Mouse (Mus musculus): ENCODE results near the gene Sirt4. TPM values are rescaled to one million over a fixed set of nuclear protein-coding genes. Genes with fewer than 3 reads are reported as not detected.
A peak's percentile ranks its signal among the peaks of the same experiment; 100 is the strongest.
"Not testable (repeated sequence)": the region's sequence is repeated elsewhere in the genome, so short reads cannot be mapped to it uniquely, and the experiment has no call there.

Sirt4 gene
- total and polyA plus RNA-seq, 2 experiments from 2014 or later: 15.4 to 29.0 TPM

- DNase-seq (ENCODE audit: low spot score) (no peak), ATAC-seq (ENCODE audit: insufficient read depth, low read depth) (no peak)
- Histone ChIP-seq H3K36me3 (replicated peaks; ENCODE audit: control insufficient read depth, insufficient read depth, low read length) (no peaks in the 10 kb centered on the region), H3K27ac (ENCODE audit: low read depth) (no peak overlapping the region), H3K9ac (replicated peaks; ENCODE audit: low read depth, low read length) (no peak overlapping the region), H3K4me3 (ENCODE audit: low read depth, low read length) (no peak overlapping the region), H3K27me3 (ENCODE audit: control insufficient read depth, insufficient read depth, low read length) (no peaks in the 10 kb centered on the region), H3K9me3 (replicated peaks; ENCODE audit: control insufficient read depth, low read length) (no peaks in the 10 kb centered on the region), H3K4me2 (ENCODE audit: low read depth, low read length) (no peak overlapping the region), H3K4me1 (ENCODE audit: control insufficient read depth, insufficient read depth) (no peaks in the 10 kb centered on the region)
- TF ChIP-seq CTCF (IDR thresholded peaks at IDR 0.05; ENCODE audit: low read depth) (no peak), EP300 (IDR thresholded peaks at IDR 0.05; ENCODE audit: low read depth) (no peak)
- 90% methylated on average over 11 of the region's 11 CpGs for WGBS
Observed at GRCm38 (mm10) chr5:115444130-115444529, 40.4 kb downstream of the Sirt4 start.

DNA sequence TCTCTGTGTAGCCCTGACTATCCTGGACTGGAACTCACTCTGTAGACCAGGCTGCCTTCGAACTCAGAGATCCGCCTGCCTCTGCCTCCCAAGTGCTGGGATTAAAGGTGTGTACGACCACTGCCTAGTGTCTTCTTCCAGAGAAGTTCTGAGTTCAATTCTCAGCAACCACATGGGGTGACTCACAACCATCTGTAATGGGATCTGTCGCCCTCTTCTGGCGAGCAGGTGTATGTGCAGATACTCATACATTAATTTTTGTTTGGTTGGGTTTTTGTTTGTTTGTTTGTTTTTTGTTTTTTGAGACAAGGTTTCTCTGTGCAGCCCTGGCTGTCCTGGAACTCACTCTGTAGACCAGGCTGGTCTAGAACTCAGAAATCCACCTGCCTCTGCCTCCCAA is 41.9 kb downstream of the Sirt4 start:
- not testable (repeated sequence) for DNase-seq (ENCODE audit: low spot score); H3K27ac ChIP-seq (ENCODE audit: low read depth); ATAC-seq (ENCODE audit: insufficient read depth, low read depth); H3K9ac ChIP-seq (replicated peaks; ENCODE audit: low read depth, low read length); H3K9me3 ChIP-seq (replicated peaks; ENCODE audit: control insufficient read depth, low read length); H3K4me3 ChIP-seq (ENCODE audit: low read depth, low read length); H3K4me2 ChIP-seq (ENCODE audit: low read depth, low read length); H3K36me3 ChIP-seq (replicated peaks; ENCODE audit: control insufficient read depth, insufficient read depth, low read length); H3K27me3 ChIP-seq (ENCODE audit: control insufficient read depth, insufficient read depth, low read length); H3K4me1 ChIP-seq (ENCODE audit: control insufficient read depth, insufficient read depth)
- 75% methylated on average over 5 of the region's 5 CpGs for WGBS
- TF ChIP-seq CTCF (IDR thresholded peaks at IDR 0.05; ENCODE audit: low read depth): peak; percentile 55

DNA sequence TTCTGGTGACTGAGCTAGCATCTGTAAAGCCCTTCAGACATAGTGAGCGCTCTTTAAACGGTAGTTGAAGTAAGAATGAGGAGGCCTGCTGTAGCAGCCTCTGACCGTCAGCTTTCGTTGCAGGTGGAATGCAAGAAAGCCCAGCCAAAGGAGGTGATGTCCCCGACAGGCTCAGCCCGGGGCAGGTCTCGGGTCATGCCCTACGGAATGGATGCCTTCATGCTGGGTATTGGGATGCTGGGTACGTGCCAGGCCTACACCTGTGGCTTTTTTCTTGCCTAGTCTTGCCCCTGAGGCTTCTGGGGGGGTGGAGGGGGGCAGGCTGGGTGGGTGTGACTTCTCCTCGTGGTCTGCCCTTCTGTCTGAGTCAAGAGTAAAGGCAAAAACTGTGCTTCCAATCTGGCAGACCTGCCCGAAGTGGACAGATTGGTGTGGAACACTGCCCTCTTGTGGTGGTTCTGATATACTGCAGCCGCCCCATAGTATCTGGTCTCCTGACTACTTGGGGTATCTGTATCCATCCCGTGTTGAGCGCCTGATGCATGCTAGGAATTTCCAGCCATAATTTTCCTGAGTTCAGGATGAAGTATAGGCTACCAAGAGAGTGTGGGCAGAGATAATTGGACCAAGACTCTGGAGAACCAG is 43.2 kb downstream of the Sirt4 start:
- Histone ChIP-seq H3K27ac (ENCODE audit: low read depth) (no peak overlapping the region), H3K36me3 (replicated peaks; ENCODE audit: control insufficient read depth, insufficient read depth, low read length) (no peaks in the 10 kb centered on the region), H3K4me3 (ENCODE audit: low read depth, low read length) (no peak overlapping the region), H3K9ac (replicated peaks; ENCODE audit: low read depth, low read length) (no peak overlapping the region), H3K4me2 (ENCODE audit: low read depth, low read length) (no peak overlapping the region), H3K4me1 (ENCODE audit: control insufficient read depth, insufficient read depth) (0 out of 2 replicates have a peak, but pooled peaks cover 5% of the 10 kb centered on the region), H3K9me3 (replicated peaks; ENCODE audit: control insufficient read depth, low read length) (no peaks in the 10 kb centered on the region), H3K27me3 (ENCODE audit: control insufficient read depth, insufficient read depth, low read length) (no peaks in the 10 kb centered on the region)
- ATAC-seq (ENCODE audit: insufficient read depth, low read depth): peak; percentile 67; the same call in 1 of the 2 replicates
- TF ChIP-seq CTCF (IDR thresholded peaks at IDR 0.05; ENCODE audit: low read depth): peak; percentile 87
- TF ChIP-seq EP300 (IDR thresholded peaks at IDR 0.05; ENCODE audit: low read depth): no peak
- 37% methylated on average over 14 of the region's 14 CpGs for WGBS
- peak; percentile 69 for DNase-seq (ENCODE audit: low spot score)

- WGBS: 72% methylated on average over 7 of the region's 7 CpGs
Observed at GRCm38 (mm10) chr5:115438667-115439066, 45.9 kb downstream of the Sirt4 start.

GRCm38 (mm10) chr5:115437945-115438315 is 46.6 kb downstream of the Sirt4 start:
- DNase-seq (ENCODE audit: low spot score): no peak
- WGBS: 54% methylated on average over 2 of the region's 2 CpGs
- H3K4me1 ChIP-seq (ENCODE audit: control insufficient read depth, insufficient read depth): peaks cover 9% of the 10 kb centered on the region; the same call in 1 of the 2 replicates

More at GRCm38 (mm10) chr5:115438667-115439066, 45.9 kb downstream of the Sirt4 start:
- Histone ChIP-seq H3K4me3 (ENCODE audit: low read depth, low read length) (no peak overlapping the region), H3K27ac (ENCODE audit: low read depth) (no peak overlapping the region), H3K27me3 (ENCODE audit: control insufficient read depth, insufficient read depth, low read length) (no peaks in the 10 kb centered on the region; the same call in 1 of the 2 replicates), H3K9ac (replicated peaks; ENCODE audit: low read depth, low read length) (no peak overlapping the region), H3K36me3 (replicated peaks; ENCODE audit: control insufficient read depth, insufficient read depth, low read length) (no peaks in the 10 kb centered on the region), H3K4me1 (ENCODE audit: control insufficient read depth, insufficient read depth) (peaks cover 9% of the 10 kb centered on the region; the same call in 1 of the 2 replicates), H3K9me3 (replicated peaks; ENCODE audit: control insufficient read depth, low read length) (no peaks in the 10 kb centered on the region), H3K4me2 (ENCODE audit: low read depth, low read length) (no peak overlapping the region)
- ATAC-seq (ENCODE audit: insufficient read depth, low read depth) (no peak), DNase-seq (ENCODE audit: low spot score) (no peak)
- TF ChIP-seq CTCF (IDR thresholded peaks at IDR 0.05; ENCODE audit: low read depth) (no peak), EP300 (IDR thresholded peaks at IDR 0.05; ENCODE audit: low read depth) (no peak)

More at GRCm38 (mm10) chr5:115437945-115438315, 46.6 kb downstream of the Sirt4 start:
- no peak overlapping the region for H3K9ac ChIP-seq (replicated peaks; ENCODE audit: low read depth, low read length)
- no peak for ATAC-seq (ENCODE audit: insufficient read depth, low read depth)
- no peaks in the 10 kb centered on the region; the same call in 1 of the 2 replicates for H3K27me3 ChIP-seq (ENCODE audit: control insufficient read depth, insufficient read depth, low read length)
- H3K4me3 ChIP-seq (ENCODE audit: low read depth, low read length): no peak overlapping the region
- TF ChIP-seq CTCF (IDR thresholded peaks at IDR 0.05; ENCODE audit: low read depth) (no peak), EP300 (IDR thresholded peaks at IDR 0.05; ENCODE audit: low read depth) (no peak)
- H3K9me3 ChIP-seq (replicated peaks; ENCODE audit: control insufficient read depth, low read length): no peaks in the 10 kb centered on the region
- no peak overlapping the region for H3K4me2 ChIP-seq (ENCODE audit: low read depth, low read length)
- H3K27ac ChIP-seq (ENCODE audit: low read depth): no peak overlapping the region
- no peaks in the 10 kb centered on the region for H3K36me3 ChIP-seq (replicated peaks; ENCODE audit: control insufficient read depth, insufficient read depth, low read length)
